Mouse (Mus musculus): ENCODE data around the gene Sec14l2.

Sec14l2 gene

DNA sequence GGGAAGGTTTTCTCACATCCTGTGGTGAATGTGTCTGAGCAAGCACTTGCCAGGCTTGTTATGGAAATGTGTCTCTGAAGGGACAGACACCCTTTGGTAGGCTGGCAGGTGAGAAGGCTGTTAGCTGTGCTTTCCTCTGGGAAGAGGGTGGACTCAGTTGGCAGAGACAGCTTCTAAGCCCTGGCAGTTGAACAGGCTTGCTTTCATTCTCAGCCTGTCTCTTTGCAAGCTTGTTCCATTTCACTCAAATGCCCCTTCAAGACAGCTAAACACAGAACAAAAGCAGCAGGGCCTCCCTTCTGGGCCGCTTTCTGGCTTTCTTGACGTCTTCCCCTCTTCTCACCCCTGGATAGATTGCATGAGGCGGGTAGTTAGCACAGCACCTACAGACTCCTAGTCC lies 23.8 kb downstream of the Sec14l2 start:
- DNase-seq (ENCODE audit: low spot score in 2 of 2) = no peak

DNA sequence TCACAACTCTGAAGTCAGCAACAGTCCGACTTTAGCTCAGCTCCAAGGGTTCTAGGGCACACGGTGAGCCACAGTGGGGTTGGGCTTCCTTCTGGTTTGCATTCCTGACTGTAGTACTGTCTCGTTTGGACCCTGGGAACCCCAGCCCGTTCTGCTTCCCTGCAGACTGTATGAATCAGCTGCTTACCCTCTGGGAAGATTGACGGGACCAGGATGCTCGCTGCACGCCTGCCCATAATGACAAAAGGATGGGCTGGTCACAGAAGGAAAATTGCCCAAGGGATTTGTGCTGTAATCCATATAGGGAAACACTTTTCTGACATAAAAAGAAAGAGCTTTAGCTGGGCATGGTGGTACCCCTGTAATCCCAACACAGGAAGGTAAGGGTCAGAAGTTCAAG lies 24.4 kb downstream of the Sec14l2 start:
- DNase-seq (ENCODE audit: low spot score in 2 of 2) = no peak

DNA sequence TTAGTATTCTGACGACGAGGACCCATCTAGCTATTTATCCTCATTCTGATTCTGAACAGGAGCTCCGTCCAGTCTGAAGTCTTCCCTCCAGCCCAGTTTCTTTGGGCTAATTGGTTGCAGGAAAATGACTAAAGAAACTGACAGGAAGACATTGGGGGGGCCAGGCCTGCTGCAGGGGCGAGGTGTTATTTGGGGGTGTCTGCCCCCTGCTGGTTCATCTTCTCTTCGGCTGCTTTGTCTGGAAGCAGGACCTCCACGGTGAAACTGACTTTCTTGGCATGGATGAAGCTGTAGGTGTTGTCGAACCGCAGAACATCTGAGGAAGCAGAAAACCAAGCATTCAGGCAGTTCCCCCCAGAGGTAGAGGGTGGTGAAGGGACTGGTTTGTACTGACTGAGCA lies 25.1 kb downstream of the Sec14l2 start:
- no peak for DNase-seq (ENCODE audit: low spot score in 2 of 2)

DNA sequence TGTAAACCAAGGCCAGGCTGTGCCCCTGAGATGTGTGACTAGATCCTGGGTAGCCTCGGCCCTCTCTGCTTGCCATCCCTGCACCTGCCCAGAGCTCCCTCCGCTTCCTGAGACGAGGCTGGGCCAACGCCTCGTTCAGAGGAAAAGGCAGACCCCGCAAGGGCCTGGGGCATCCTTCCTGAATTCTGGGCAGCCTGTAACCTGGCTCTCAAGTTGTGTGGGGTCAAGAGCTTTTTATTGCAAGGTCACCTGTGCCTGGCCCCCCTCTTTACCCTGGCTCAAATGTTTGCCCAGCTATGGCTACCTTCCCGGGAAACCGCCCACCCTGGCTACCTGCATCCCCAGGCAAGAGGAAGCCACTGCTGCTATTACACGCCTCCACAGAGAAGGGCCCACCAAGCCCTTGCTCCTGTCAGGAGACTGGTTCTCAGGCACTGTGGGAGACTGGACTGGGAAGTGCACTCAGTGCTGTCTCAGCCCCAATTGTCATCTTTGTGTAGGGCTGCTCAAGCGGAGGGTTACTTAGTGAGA lies 26.1 kb downstream of the Sec14l2 start:
- no peak for DNase-seq (ENCODE audit: low spot score in 2 of 2)

DNA sequence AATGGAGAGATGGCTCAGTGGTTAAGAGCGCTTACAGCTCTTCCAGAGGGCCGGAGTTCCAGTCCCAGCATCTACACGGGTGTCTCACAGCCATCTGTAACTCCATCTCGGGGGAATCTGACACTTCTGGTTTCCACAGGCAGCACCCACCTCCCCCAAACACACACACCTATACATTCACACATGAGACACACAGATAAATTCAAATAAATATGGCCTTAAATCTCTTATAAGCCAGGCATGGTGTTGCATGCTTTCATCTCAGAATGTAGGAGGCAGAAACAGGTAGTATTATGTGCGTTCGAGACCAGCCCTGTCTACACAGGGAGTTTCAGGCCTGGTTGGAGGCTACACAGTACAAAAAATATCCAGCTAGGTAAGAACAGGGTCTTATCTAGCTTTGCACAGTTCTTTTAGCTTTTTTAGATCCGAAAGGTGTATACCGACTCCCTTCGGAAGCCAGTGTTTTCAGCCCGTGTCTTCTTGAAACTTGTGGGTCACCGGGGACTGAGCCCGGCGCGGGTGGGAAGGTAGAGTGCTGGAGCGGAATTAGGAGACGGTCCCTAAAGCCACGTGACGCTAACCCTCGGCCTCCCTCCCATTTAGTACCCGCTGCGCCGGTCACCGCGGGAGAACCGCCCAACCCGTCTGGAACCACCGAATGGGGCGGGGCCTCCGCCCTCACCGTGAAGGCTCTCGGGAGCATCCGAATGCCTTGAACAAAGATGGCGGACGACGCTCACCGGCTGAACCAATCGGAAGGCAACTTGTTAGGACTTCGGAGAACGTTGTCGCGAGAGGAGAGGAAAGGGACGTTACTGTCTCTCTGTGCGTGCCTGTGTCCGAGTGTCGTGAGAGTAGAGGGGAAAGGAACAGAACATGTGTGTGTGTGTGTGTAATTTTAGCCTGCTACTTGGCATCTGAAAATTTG lies 26.9 kb downstream of the Sec14l2 start:
- peak; percentile 94 to 97 for DNase-seq (ENCODE audit: low spot score in 2 of 2)

DNA sequence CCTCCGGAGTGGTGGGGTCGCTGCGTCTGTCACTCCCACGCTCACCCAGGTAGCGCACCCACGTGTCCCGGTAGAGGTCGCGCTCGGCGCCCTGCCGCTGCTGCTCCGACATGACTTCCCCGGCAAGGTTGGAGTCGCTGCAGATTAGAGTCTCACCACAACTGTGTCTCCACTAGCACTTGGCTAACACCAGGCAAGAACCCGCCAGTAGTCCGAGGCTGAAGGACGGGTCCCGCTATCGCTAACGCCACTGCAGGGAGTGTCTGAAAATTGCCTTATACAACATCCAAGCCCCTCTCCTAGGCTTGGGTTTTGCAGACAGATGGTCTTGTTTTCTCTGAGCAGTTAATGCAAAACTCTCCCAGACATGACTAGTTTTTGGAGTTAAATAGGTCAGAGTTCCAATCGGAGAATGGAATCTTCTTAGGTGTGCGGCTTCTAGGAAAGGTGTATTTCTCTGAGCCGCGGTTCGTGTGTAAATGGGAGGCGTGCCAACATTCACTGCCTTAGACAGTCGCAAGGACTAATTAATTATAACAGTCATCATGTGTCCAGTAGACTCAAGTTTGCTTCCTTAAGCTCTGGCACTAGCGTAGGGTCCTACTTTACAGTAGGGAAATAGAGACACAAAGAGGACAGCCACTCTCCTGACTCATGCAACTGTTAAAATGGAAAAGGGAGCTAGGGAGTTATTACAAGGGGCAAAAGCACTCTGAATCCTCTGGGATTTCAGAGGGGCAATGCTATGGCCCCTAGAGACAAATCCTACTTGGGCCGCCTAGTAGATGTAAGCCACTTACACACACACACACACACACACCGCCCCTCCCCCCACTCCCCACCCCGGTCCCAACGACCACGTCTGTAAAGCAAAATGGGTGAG lies 27.8 kb downstream of the Sec14l2 start, which contains the start of gene Mtfp1:
Gene Mtfp1 (minus strand): TSS at position 275 of the 883 bp plus-strand sequence.
- DNase-seq (ENCODE audit: low spot score in 2 of 2) = peak in 1 of 2 experiments; percentile 44

DNA sequence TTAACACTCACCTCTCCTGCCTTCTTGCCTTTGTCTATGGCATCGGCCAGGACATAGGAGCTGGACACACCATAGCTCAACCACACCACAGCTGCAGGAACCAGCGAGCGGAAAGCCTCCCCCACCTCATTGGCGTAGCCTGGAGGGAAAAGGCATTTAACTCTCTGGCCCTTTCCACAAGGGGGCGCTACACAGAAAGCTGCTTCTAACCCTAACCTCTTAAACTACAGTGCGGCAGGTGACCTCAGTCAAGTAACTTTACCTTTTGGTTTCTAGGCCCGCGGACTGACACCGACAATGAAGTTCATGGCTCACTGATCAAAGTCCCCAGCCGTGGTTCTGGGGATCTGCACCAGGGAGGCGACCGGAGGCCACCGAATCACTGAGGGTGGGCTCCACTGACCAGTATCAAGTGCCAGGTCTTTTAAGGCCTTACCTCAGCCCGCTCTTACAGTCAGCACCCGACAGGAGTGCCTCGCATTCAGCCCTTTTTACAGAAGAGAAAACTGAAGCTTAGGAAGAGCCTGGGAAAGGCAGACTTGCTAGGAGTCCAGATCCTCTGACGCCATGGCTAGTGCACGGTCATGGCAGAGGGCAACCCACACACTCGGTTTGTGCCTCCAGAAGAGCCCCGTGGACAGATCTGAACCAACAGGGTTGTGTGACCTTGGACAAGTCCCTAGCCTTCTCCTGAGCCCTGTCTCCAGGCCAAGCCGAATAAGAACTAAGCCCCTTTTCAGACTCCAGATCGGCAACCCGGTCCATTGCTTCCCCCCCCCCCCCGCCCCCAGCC lies 28.6 kb downstream of the Sec14l2 start:
- DNase-seq (ENCODE audit: low spot score in 2 of 2) = peak; percentile 59 to 73

DNA sequence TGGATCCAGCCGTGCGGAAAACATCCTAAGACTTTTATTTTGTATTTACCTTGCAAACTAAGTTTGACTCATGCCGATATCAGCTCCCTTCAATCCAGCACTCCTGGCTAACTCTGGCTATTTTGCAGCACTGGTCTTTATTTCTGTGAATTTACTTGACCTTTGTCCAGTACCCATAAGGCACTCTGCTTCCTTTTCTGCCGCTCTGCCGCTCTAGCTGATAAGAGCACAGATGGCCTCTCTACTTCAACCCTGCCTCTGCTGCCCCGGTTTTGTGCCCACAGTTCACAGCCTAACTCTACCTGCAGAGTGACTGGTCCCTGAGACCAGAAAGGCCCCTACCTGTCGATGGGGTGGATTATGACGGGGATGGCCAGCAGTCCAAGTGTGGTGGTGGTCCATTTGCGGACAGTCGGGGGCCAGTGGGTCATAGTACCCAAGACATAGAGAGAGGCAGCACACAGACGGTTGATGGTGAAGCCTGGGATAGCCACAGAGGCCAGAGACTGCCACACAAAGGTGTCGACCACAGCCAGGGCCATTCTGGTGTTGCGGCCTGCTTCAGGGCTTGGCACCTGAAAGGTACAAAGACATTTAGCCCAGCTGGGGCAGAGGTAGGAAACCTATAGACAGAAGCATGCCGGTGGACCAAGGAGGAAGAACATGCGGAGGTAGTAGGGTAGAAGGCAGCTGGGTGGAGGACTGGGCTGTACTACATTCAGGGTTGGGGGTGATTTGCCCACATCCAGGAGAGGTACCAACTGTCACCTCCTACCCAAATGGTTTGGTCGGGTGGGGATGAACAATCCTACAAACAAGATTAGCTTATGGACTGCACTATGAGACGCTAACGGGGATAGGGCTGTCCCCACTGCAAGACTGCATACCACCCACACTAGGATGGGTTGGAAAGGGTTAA lies 29.5 kb downstream of the Sec14l2 start:
- DNase-seq (ENCODE audit: low spot score in 2 of 2) = no peak

DNA sequence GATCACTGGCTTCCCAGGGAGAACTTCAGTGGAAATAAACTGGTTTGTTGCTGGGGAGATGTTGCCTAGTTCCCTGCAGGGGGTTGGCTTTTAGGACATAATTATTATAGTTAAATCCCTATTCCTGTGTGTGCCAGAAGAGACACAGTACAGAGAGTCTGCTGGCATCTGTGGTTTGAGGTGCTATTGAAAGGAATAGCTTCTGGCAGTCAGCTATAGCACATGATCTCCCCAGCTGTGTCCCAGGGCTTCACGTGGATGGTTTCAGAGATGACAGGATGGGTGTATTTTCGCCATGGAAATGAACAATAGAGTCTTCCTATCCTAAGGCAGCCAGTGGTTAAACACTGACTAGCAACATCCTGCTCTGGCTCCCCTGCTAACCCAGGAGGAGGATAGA lies 35.9 kb downstream of the Sec14l2 start:
- DNase-seq (ENCODE audit: low spot score in 2 of 2) = no peak

DNA sequence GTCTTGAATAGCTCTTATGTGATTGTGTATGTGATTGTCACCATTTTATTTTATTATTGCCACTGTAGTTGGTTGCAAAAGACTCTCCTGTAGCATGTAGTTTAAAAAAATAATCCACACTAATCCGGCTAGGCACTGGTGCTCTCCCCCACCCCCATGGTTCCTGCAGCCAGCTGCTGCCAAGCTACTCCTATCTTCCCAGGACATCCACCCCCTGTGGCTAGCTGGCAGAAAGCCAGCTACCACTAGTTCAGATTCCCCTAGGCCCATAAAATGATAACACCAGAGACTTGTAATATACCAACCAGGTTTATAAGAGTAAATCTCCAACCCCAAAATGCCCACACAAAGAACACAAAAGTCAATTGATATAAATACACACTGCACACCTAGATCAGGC lies 37.0 kb downstream of the Sec14l2 start:
- DNase-seq (ENCODE audit: low spot score in 2 of 2) = no peak

DNA sequence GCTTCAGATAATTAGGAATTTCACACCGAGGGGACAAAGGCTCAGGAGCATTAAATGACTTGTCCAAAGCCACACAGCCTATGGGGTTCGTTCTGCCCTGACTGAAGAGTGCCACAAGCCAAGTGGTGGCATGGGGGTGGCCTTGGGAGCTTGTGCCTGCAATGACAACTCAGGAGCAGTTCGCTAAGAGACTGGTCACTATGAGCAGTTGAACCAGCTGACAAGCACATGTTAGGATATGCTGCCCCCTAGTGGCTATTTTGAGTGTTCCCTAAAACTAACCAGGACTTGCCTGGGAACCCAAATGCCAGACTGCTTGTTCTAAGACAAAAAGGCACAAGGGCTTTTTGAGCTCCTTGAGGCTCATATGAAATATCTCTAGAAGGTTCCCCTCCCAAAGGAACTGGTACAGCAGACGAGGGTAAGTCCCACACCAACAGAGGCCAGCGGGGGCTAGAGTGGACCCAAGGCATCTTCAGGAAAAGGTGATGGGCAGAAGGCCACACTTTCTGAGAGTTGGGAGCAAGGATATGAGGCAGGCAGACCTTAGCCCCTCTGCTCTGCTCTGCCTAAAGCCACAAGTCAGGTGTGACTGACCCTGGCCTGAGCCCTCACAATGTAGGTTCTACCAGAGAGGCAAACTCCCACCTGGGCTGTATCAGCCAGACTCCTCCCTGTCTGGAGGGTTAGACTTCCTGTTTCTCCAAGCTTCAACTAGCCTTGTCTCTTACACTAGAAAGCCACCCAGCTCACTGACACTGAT lies 39.7 kb downstream of the Sec14l2 start:
- DNase-seq (ENCODE audit: low spot score in 2 of 2) = no peak

DNA sequence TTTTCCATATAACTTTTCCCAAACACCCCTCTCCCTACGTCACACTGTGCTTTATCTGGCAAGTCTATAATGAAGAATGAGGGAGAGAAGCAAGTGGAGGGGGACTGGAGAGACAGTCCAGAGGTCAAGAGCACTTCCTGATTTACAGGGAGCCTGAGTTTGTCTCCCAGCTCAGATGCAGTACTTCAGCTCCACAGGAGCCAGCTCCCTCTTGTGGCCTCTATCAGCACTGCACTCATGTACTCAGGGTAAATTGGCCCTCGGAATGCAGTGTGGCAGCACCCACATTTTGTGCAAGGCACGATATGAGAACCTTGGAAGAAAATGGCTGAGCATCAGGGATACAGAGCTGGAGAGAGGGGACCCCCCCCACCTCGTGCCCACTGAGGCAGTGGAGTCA lies 43.0 kb downstream of the Sec14l2 start:
- DNase-seq (ENCODE audit: low spot score in 2 of 2) = peak; percentile 64 to 66

DNA sequence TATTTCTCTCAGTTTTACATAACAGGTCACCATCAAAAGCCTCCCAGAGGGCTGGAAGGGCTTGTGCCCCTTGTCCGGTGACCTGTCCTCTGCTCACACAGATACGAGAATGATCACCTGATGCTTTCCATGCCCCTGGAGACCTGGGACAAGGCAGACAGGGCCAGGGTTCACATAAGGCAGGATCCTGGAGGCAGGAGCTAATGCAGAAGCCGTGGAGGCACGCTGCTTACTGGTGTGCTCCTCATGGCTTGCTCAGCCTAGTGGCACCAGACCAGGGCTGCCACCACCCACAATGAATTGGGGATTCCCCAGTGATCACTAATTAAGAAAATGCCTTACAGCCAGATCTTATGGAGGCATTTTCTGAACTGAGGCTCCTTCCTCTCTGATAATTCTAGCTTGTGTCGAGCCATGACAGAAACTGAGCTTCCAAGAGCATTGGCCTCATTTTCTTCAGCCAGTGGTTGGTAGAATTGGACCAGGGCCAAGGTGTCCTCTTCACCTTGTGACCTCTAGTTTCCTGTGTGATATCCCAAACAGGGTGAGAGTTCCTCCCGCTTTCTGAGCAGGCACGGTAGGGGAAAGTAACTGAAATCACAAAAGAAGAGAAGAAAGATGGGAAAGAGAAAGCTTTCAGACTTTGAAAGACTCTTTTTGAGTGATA lies 44.8 kb downstream of the Sec14l2 start:
- DNase-seq (ENCODE audit: low spot score in 2 of 2) = no peak

DNA sequence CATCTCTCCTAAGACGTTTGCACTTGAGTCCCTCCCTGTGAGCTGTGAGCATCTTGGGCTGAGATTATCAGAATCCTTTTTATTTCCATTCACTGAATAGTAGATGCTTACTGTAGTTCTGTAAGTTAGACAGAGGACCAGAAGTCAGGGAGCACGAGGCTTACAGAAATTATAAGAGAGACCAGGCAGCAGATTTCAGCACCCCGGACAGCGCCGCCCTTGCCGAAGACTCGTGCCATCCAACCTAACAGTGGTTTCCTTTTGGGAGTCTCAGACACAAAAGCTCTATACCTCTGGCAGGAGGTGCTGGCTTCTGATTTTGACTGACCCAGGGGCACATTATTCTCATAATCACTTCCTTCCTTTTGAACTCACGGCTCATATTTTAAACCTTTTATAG lies 46.6 kb downstream of the Sec14l2 start:
- DNase-seq (ENCODE audit: low spot score in 2 of 2) = no peak

DNA sequence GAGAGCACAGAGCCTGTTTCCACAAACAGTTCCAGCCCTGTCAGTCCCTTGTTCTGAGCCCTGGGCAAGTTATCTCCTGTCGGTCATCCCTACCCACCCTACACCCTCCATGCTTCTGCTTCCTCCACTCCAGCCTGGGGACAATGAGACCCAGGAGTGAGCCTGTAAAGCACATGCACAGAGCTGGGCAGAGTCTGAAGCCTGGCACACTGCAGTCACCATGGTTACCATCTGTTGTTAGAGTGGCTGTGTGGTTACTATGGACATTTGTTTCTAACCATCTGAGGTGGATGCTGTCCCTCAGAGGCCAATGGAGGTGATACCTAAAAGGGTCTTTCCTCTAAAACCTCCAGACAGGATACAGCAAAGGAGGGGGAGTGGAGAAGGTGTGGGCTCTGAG lies 53.6 kb downstream of the Sec14l2 start:
- no peak for DNase-seq (ENCODE audit: low spot score in 2 of 2)

DNA sequence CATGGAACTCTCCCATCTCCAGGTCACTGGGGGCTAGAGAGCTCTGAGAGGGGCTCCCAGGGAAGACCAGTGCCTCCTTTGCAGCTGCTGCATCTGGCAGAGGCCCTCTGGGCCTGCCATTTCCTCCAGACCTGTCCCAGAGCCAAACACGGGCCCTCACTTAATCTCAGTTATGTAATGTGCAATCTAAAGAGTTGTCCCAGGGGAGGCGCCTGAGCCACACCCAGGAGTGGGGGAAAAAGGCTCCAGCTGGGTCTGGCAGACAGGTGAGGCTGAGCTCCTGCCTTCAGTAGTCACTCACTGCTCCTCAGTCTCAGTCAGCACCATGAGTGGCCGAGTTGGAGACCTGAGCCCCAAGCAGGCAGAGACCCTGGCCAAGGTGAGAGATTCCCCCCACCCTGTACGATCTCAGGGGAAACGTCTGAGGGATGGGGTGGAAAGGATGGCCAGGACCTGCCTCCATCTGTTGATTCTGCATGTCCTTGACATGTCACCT lies 58.5 kb downstream of the Sec14l2 start, which contains the start of gene Sec14l3:
Gene Sec14l3 (plus strand): TSS at position 215 of the 496 bp plus-strand sequence.
- DNase-seq (ENCODE audit: low spot score in 2 of 2) = no peak

DNA sequence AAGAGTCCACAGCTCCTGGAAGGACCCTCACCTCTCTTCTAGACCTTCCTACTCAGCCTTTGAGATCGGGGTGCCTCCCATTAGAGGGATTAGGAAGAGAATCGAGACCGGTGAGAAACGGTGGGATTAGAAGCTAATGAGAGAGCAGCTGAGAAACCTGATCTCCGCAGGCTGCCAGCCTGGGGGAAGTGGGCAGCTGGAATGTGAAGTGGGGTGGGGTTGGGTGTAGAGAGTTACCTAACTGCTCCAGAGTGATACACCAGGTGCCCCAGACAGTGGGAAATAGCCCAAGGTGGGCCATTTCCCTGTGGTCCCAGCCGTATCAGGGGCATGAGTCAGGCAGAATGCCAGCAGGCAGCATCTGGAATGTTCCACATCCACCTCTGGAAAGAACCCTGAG lies 60.2 kb downstream of the Sec14l2 start:
- no peak for DNase-seq (ENCODE audit: low spot score in 2 of 2)

DNA sequence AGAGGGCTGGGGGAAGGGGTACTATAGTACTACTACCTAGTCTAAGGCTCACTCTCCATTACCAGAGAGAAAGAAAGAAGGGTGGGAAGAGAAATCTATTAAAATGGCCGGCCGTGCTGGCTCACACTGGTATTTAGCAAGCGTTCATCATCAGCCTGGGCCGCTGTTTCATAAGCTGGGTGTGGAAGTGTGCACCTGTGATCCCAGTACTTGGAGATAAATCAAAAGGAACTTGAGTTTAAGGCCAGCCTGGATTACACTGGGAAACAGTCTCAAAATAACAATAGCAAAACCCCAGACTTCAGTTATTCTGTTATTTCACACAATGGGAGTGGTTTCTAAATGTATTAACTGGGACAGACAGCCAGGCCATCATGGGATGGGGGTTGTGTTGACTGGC lies 60.7 kb downstream of the Sec14l2 start:
- DNase-seq (ENCODE audit: low spot score in 2 of 2) = no peak

Data from frontal cortex, postnatal 25 days (tissue).